Mouse (Mus musculus) MEL (cell line): ENCODE measurements around the gene Tceal5. TPM values are rescaled to one million over a fixed set of nuclear protein-coding genes. Genes with fewer than 3 reads are reported as not detected.

Experiments
- DNase-seq: peaks from one replicate; pipeline ENCODE4 v3.0.0; 2011; ENCODE audit warnings: low read depth, low spot score
- H3K27ac ChIP-seq: 2 replicates; pipeline ENCODE4 v1.5.1; 2012; ENCODE audit warnings: low read depth, mild to moderate bottlenecking, control low read depth, low read length, moderate library complexity; ENCODE audit not compliant: control insufficient read depth
- H3K27me3 ChIP-seq, 2 experiments: fragments of 150-350 bp in 1 of 2; sonication (generic) in 1 of 2; 2 replicates each; pipeline ENCODE4 v1.6.1; 2012; ENCODE audit warnings: low read length in 2 of 2, mild to moderate bottlenecking in 2 of 2, improper control_type of control experiment in 1 of 2, moderate library complexity in 1 of 2; ENCODE audit not compliant: insufficient read depth in 2 of 2, control insufficient read depth in 1 of 2
- H3K36me3 ChIP-seq, 2 experiments: 2 replicates each; pipeline ENCODE4 v1.6.1; 2012 to 2014; ENCODE audit warnings: low read length in 2 of 2, improper control_type of control experiment in 1 of 2, inconsistent platforms in 1 of 2, mild to moderate bottlenecking in 1 of 2; ENCODE audit not compliant: insufficient read depth in 2 of 2, control insufficient read depth in 1 of 2
- H3K4me1 ChIP-seq, 2 experiments: fragments of 150-350 bp in 1 of 2; sonication (generic) in 1 of 2; 2 replicates each; pipeline ENCODE4 v1.6.1; 2012; ENCODE audit warnings: low read length in 2 of 2, improper control_type of control experiment in 1 of 2, mild to moderate bottlenecking in 1 of 2; ENCODE audit not compliant: insufficient read depth in 2 of 2, control insufficient read depth in 1 of 2
- H3K4me3 ChIP-seq, 2 experiments: fragments of 150-350 bp in 1 of 2; sonication (generic) in 1 of 2; 2 replicates each; pipeline ENCODE4 v1.5.1; 2012; ENCODE audit warnings: low read depth in 2 of 2, low read length in 2 of 2, mild to moderate bottlenecking in 2 of 2, moderate library complexity in 2 of 2, control low read depth in 1 of 2, improper control_type of control experiment in 1 of 2; ENCODE audit not compliant: control insufficient read depth in 1 of 2, insufficient read depth in 1 of 2
- H3K79me2 ChIP-seq: 2 replicates; pipeline ENCODE4 v1.6.1; 2012; ENCODE audit warnings: mild to moderate bottlenecking, low read length, moderate library complexity; ENCODE audit not compliant: control insufficient read depth, poor library complexity, insufficient read depth
- H3K9ac ChIP-seq: 2 replicates; pipeline ENCODE4 v1.6.1; 2012; ENCODE audit warnings: low read depth, mild to moderate bottlenecking, control low read depth, low read length, moderate library complexity; ENCODE audit not compliant: control insufficient read depth, poor library complexity, severe bottlenecking
- H3K9me3 ChIP-seq: fragments of 150-350 bp; sonication (generic); replicated peaks from 2 replicates; pipeline ENCODE4 v1.6.1; 2012; ENCODE audit warnings: mild to moderate bottlenecking, low read length, improper control_type of control experiment, moderate library complexity; ENCODE audit not compliant: insufficient read depth
- BHLHE40 ChIP-seq: IDR thresholded peaks from 2 replicates; pipeline ENCODE4 v1.6.1; 2012; ENCODE audit warnings: low read depth, mild to moderate bottlenecking, inconsistent platforms, low read length, improper control_type of control experiment, borderline replicate concordance
- CHD1 ChIP-seq: IDR thresholded peaks from 2 replicates; pipeline ENCODE4 v1.6.1; 2012; ENCODE audit warnings: low read depth, mild to moderate bottlenecking, inconsistent platforms, low read length, improper control_type of control experiment
- CTCF ChIP-seq, 3 experiments: IDR thresholded peaks in 2 of 3; conservative IDR thresholded peaks in 1 of 3; 2 replicates each; pipeline ENCODE4 v1.5.1; 2011 to 2012; ENCODE audit warnings: low read length in 3 of 3, low read depth in 2 of 3, mild to moderate bottlenecking in 2 of 3, improper control_type of control experiment in 1 of 3, inconsistent platforms in 1 of 3, mixed read lengths in 1 of 3, moderate library complexity in 1 of 3; ENCODE audit not compliant: control insufficient read depth in 1 of 3, insufficient read depth in 1 of 3, poor library complexity in 1 of 3, severe bottlenecking in 1 of 3
- E2F4 ChIP-seq: IDR thresholded peaks from 2 replicates; pipeline ENCODE4 v1.6.1; 2011; ENCODE audit warnings: low read depth, low read length, improper control_type of control experiment, borderline replicate concordance
- ELF1 ChIP-seq: IDR thresholded peaks from 2 replicates; pipeline ENCODE4 v1.6.1; 2014; ENCODE audit warnings: low read depth, mild to moderate bottlenecking, inconsistent platforms, low read length, improper control_type of control experiment, moderate library complexity
- EP300 ChIP-seq, 2 experiments: IDR thresholded peaks; 2 replicates each; pipeline ENCODE4 v1.6.1; 2011; ENCODE audit warnings: improper control_type of control experiment in 2 of 2, low read length in 2 of 2, low read depth in 1 of 2, mild to moderate bottlenecking in 1 of 2
- ETS1 ChIP-seq: IDR thresholded peaks from 2 replicates; pipeline ENCODE4 v1.6.1; 2012; ENCODE audit warnings: low read depth, mild to moderate bottlenecking, inconsistent platforms, low read length, improper control_type of control experiment, moderate library complexity
- JUND ChIP-seq: IDR thresholded peaks from 2 replicates; pipeline ENCODE4 v1.6.1; 2011; ENCODE audit warnings: low read depth, mild to moderate bottlenecking, improper control_type of control experiment, low read length
- KAT2A ChIP-seq: conservative IDR thresholded peaks from 2 replicates; pipeline ENCODE4 v1.6.1; 2012; ENCODE audit warnings: low read depth, low read length, improper control_type of control experiment, inconsistent platforms
- MAFK ChIP-seq: IDR thresholded peaks from 2 replicates; pipeline ENCODE4 v1.6.1; 2011; ENCODE audit warnings: low read depth, mild to moderate bottlenecking, low read length, improper control_type of control experiment, borderline replicate concordance
- MAX ChIP-seq: IDR thresholded peaks from 2 replicates; pipeline ENCODE4 v1.6.1; 2011; ENCODE audit warnings: low read length, improper control_type of control experiment
- MAZ ChIP-seq: IDR thresholded peaks from 2 replicates; pipeline ENCODE4 v1.6.1; 2012; ENCODE audit warnings: low read depth, mild to moderate bottlenecking, inconsistent platforms, low read length, improper control_type of control experiment
- MEF2A ChIP-seq: IDR thresholded peaks from 2 replicates; pipeline ENCODE4 v1.6.1; 2014; ENCODE audit warnings: low read depth, mild to moderate bottlenecking, inconsistent platforms, low read length, improper control_type of control experiment; ENCODE audit not compliant: poor library complexity, insufficient replicate concordance, severe bottlenecking; ENCODE audit errors: extremely low read depth
- MXI1 ChIP-seq: IDR thresholded peaks from 2 replicates; pipeline ENCODE4 v1.6.1; 2011; ENCODE audit warnings: mild to moderate bottlenecking, low read depth, low read length, improper control_type of control experiment
- MYB ChIP-seq: IDR thresholded peaks from 2 replicates; pipeline ENCODE4 v1.6.1; 2011; ENCODE audit warnings: mild to moderate bottlenecking, low read depth, low read length, improper control_type of control experiment
- MYC ChIP-seq: IDR thresholded peaks from 2 replicates; pipeline ENCODE4 v1.6.1; 2011; ENCODE audit warnings: low read depth, mild to moderate bottlenecking, low read length, improper control_type of control experiment, moderate library complexity
- NELFE ChIP-seq: IDR thresholded peaks from 2 replicates; pipeline ENCODE4 v1.6.1; 2011; ENCODE audit warnings: low read depth, low read length, improper control_type of control experiment
- NRF1 ChIP-seq: IDR thresholded peaks from 2 replicates; pipeline ENCODE4 v1.6.1; 2014; ENCODE audit warnings: low read depth, mild to moderate bottlenecking, inconsistent platforms, low read length, improper control_type of control experiment, moderate library complexity; ENCODE audit not compliant: poor library complexity, insufficient read depth, severe bottlenecking
- RAD21 ChIP-seq: IDR thresholded peaks from 2 replicates; pipeline ENCODE4 v1.6.1; 2011; ENCODE audit warnings: mild to moderate bottlenecking, low read depth, low read length, improper control_type of control experiment
- RCOR1 ChIP-seq: IDR thresholded peaks from 2 replicates; pipeline ENCODE4 v1.6.1; 2012; ENCODE audit warnings: low read depth, mild to moderate bottlenecking, inconsistent platforms, low read length, improper control_type of control experiment
- SIN3A ChIP-seq: IDR thresholded peaks from 2 replicates; pipeline ENCODE4 v1.6.1; 2012; ENCODE audit warnings: low read length, improper control_type of control experiment, inconsistent platforms
- SMC3 ChIP-seq: IDR thresholded peaks from 2 replicates; pipeline ENCODE4 v1.6.1; 2011; ENCODE audit warnings: low read depth, low read length, improper control_type of control experiment
- TAL1 ChIP-seq: IDR thresholded peaks from 2 replicates; pipeline ENCODE4 v1.6.1; 2012; ENCODE audit warnings: mild to moderate bottlenecking, inconsistent platforms, low read length, moderate library complexity, mixed read lengths
- TBP ChIP-seq: IDR thresholded peaks from 2 replicates; pipeline ENCODE4 v1.8.0; 2011; ENCODE audit warnings: low read depth, low read length, improper control_type of control experiment
- USF2 ChIP-seq, 2 experiments: IDR thresholded peaks; 2 replicates each; pipeline ENCODE4 v1.6.1; 2011 to 2012; ENCODE audit warnings: improper control_type of control experiment in 2 of 2, low read length in 2 of 2, borderline replicate concordance in 1 of 2, inconsistent platforms in 1 of 2, low read depth in 1 of 2, mild to moderate bottlenecking in 1 of 2; ENCODE audit not compliant: insufficient read depth in 1 of 2
- ZC3H11A ChIP-seq: IDR thresholded peaks from 2 replicates; pipeline ENCODE4 v1.6.1; 2012; ENCODE audit warnings: low read depth, mild to moderate bottlenecking, inconsistent platforms, low read length, improper control_type of control experiment
- ZKSCAN1 ChIP-seq: IDR thresholded peaks from 2 replicates; pipeline ENCODE4 v1.6.1; 2012; ENCODE audit warnings: low read depth, mild to moderate bottlenecking, inconsistent platforms, low read length, improper control_type of control experiment, moderate library complexity
- polyA plus RNA-seq, 2 experiments: library from polyadenylated mRNA; stranded (reverse) in 1 of 2; unstranded in 1 of 2; fragments of >175 nt in 1 of 2; fragments of >200 nt in 1 of 2; gene quantifications; 2 replicates each; pipeline versions ENCODE4 v1.2.1 to v1.2.4; 2012; ENCODE audit warnings: low replicate concordance in 2 of 2, low read depth in 1 of 2; ENCODE audit not compliant: insufficient read length in 2 of 2, insufficient read depth in 1 of 2, missing spikeins in 1 of 2
- total RNA-seq: library from RNA; depleted of rRNA; stranded (reverse); fragments of 300-350 nt; gene quantifications from 2 replicates; pipeline ENCODE4 v1.2.3, GENCODE M21; 2012

Gene Tceal5
- total and polyA plus RNA-seq, 3 experiments: not detected

DNA sequence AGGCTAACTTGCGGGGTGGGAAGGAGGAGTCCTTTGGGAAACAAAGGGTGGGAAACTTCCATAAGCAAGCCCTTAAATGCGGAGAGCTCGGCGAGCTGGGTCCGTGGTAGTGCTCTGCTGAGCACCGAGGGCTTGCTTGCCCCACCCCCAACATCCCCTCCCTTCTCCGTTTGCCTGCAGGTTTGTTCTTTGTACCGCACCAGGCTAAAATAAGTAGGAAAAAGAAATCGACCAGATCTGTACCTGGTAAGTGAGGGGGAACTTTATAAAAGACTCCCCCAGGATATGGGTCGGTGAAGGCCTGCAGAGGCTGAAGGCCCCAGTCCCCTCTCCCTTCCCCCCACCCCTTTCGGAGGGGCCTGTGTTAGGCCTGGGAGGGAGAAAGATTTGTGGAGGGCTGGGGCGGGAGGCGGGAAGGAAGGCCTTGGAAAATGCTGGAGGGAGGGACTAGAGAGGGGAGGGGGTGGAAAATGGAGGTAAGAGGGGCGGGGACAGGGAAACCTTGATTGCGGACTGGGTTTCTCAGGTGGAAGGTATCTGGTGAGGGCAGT, 41.9 kb upstream of the Tceal5 start:
- Histone ChIP-seq H3K9me3 (no peaks in the 10 kb centered on the region), H3K36me3 (peaks cover 0 to 2% of the 10 kb centered on the region in 2 experiments; a peak in 1 of 4 replicates), H3K27me3 (no peaks in the 10 kb centered on the region; a peak in 1 of 4 replicates), H3K27ac (0 out of 2 replicates have a peak overlapping the region, but pooled peaks have one; percentile 35), H3K9ac (peak overlapping the region; percentile 84), H3K4me1 (peaks cover 0 to 5% of the 10 kb centered on the region in 2 experiments; a peak in 2 of 4 replicates), H3K4me3 (peak overlapping the region; percentile 89 to 91), H3K79me2 (peaks cover 10% of the 10 kb centered on the region)
- TF ChIP-seq MAFK: no peak
- TF ChIP-seq RCOR1: no peak
- TF ChIP-seq MYB: no peak
- no peak for TF ChIP-seq CTCF (IDR thresholded peaks at IDR 0.05 in 2 of 3, conservative IDR thresholded peaks at IDR 0.05 in 1 of 3; ENCODE audit: control insufficient read depth in 1 of 3, insufficient read depth in 1 of 3, low read depth in 2 of 3, low read length in 3 of 3, poor library complexity in 1 of 3, severe bottlenecking in 1 of 3)
- TF ChIP-seq ZKSCAN1: no peak
- TF ChIP-seq SMC3: no peak
- TF ChIP-seq RAD21: no peak
- TF ChIP-seq MEF2A: no peak
- no peak for TF ChIP-seq NELFE
- DNase-seq: peak; percentile 28

DNA sequence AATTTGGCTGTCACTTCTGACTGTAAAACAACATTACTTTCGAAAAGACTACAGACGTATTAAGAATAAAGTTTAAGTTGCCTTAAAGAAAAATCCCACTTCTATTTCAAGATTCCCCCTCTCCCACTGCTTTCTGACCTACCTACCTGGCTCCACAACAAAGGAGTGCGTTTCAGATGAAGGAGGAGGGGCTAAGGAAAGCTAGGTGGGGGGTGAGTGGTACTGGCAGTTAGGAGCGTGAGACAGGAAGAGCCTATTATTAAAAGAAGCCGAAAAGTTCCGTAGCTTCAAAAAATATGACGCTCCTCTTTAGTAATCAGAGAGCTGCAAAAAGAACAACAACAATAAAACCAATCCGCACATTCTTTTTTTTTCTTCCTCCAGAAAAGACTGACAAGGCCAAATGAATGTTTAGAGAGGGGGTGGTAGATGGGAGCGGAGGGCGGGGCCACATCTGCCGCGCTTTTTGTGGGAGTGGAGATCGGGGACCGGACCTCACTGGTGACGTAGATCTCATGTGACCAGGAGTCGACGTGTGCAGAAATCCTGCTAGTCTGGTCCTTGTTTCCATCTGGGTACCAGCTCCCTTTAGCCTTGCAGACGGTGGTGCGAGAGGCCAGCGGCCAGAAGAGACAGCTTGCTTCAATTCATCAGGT, 41.0 kb upstream of the Tceal5 start, which contains the start of gene Tceal9:
TSS of gene Tceal9 (plus strand) at position 506 of the 656 bp plus-strand sequence.
- Histone ChIP-seq H3K79me2 (peaks cover 10% of the 10 kb centered on the region), H3K27me3 (no peaks in the 10 kb centered on the region; a peak in 1 of 4 replicates), H3K36me3 (peaks cover 0 to 2% of the 10 kb centered on the region in 2 experiments; a peak in 1 of 4 replicates), H3K9ac (peak within 1 kb of the TSS; percentile 84), H3K4me3 (peak within 1 kb of the TSS; percentile 89 to 91), H3K27ac (peak within 1 kb of the TSS; percentile 58), H3K9me3 (no peaks in the 10 kb centered on the region), H3K4me1 (peaks cover 0 to 2% of the 10 kb centered on the region in 2 experiments; a peak in 2 of 4 replicates)
- DNase-seq: peak; percentile 94
- TF ChIP-seq MAFK (no peak), TBP (peak; percentile 60; the same call in 1 of the 2 replicates), RAD21 (no peak), TAL1 (no peak), BHLHE40 (peak; percentile 77; the same call in 1 of the 2 replicates), USF2 (IDR thresholded peaks at IDR 0.05; ENCODE audit: borderline replicate concordance in 1 of 2, insufficient read depth in 1 of 2, low read depth in 1 of 2, low read length in 2 of 2) (peak in 1 of 2 experiments; percentile 61; a peak in 2 of 4 replicates), ETS1 (peak; percentile 68), MYC (no peak), SMC3 (no peak), E2F4 (peak; percentile 84; the same call in 1 of the 2 replicates), ZC3H11A (no peak), NRF1 (no peak), CHD1 (0 out of 2 replicates have a peak, but pooled peaks have one; percentile 82), MXI1 (peak; percentile 63; the same call in 1 of the 2 replicates), MAZ (peak; percentile 72; the same call in 1 of the 2 replicates), JUND (no peak), KAT2A (no peak; the same call in 1 of the 2 replicates), RCOR1 (no peak), SIN3A (peak; percentile 72), MEF2A (no peak), EP300 (IDR thresholded peaks at IDR 0.05; ENCODE audit: low read depth in 1 of 2, low read length in 2 of 2) (no peak), NELFE (peak; percentile 70), MAX (peak; percentile 73; the same call in 1 of the 2 replicates), ELF1 (no peak; the same call in 1 of the 2 replicates), CTCF (IDR thresholded peaks at IDR 0.05 in 2 of 3, conservative IDR thresholded peaks at IDR 0.05 in 1 of 3; ENCODE audit: control insufficient read depth in 1 of 3, insufficient read depth in 1 of 3, low read depth in 2 of 3, low read length in 3 of 3, poor library complexity in 1 of 3, severe bottlenecking in 1 of 3) (no peak)
